Mouse (Mus musculus) liver, embryonic 11.5 days (tissue): ENCODE results near the gene Ifna16. TPM values are rescaled to one million over a fixed set of nuclear protein-coding genes. Genes with fewer than 3 reads are reported as not detected.

Experiments
- polyA plus RNA-seq: library from polyadenylated mRNA; unstranded; fragments of >200 nt; fragmentation: Nextera tagmentation; extraction: Ambion mirVana; gene quantifications from 2 replicates; pipeline ENCODE4 v1.2.1, GENCODE M21; 2014

The Ifna16 gene
- polyA plus RNA-seq, 1 experiment from 2014 or later = not detected

Other genes with a start within 250 kb of the Ifna16 start
- gene Hacd4, start 238.0 kb downstream of the Ifna16 start, polyA plus RNA-seq = 6.3 and 7.2 TPM in 2 replicates
- not detected in 2 replicates for gene Ifnb1, start 154.2 kb downstream of the Ifna16 start, polyA plus RNA-seq
- gene Ifna15, start 118.7 kb downstream of the Ifna16 start, polyA plus RNA-seq = not detected in 2 replicates
- not detected in 2 replicates for gene Ifna14, start 105.1 kb downstream of the Ifna16 start, polyA plus RNA-seq
- not detected in 2 replicates for gene Ifna9, start 84.5 kb downstream of the Ifna16 start, polyA plus RNA-seq
- not detected in 2 replicates for gene Ifna12, start 73.5 kb downstream of the Ifna16 start, polyA plus RNA-seq
- not detected in 2 replicates for gene C87499, start 42.5 kb downstream of the Ifna16 start, polyA plus RNA-seq
- not detected in 2 replicates for gene Ifna13, start 32.5 kb downstream of the Ifna16 start, polyA plus RNA-seq
- not detected in 2 replicates for gene Ifna2, start 7.0 kb upstream of the Ifna16 start, polyA plus RNA-seq
- not detected in 2 replicates for gene Ifnab, start 14.4 kb upstream of the Ifna16 start, polyA plus RNA-seq
- gene Gm26566, start 44.9 kb upstream of the Ifna16 start, polyA plus RNA-seq = 0.85 and 0.96 TPM in 2 replicates
- 65.1 and 72.9 TPM in 2 replicates for gene Klhl9, start 45.5 kb upstream of the Ifna16 start, polyA plus RNA-seq
- not detected in 2 replicates for gene Gm13271, start 77.9 kb upstream of the Ifna16 start, polyA plus RNA-seq
- not detected in 2 replicates for gene Gm13283, start 83.2 kb upstream of the Ifna16 start, polyA plus RNA-seq
- gene Gm13290, start 96.9 kb upstream of the Ifna16 start, polyA plus RNA-seq = not detected in 2 replicates
- gene Gm13289, start 100.0 kb upstream of the Ifna16 start, polyA plus RNA-seq = not detected in 2 replicates
- not detected in 2 replicates for gene Gm13272, start 102.9 kb upstream of the Ifna16 start, polyA plus RNA-seq
- not detected in 2 replicates for gene Ifnz, start 105.2 kb upstream of the Ifna16 start, polyA plus RNA-seq
- not detected in 2 replicates for gene Gm13276, start 108.8 kb upstream of the Ifna16 start, polyA plus RNA-seq
- gene Gm13277, start 111.7 kb upstream of the Ifna16 start, polyA plus RNA-seq = not detected in 2 replicates
- not detected in 2 replicates for gene Gm13278, start 114.6 kb upstream of the Ifna16 start, polyA plus RNA-seq
- gene Gm13275, start 117.6 kb upstream of the Ifna16 start, polyA plus RNA-seq = not detected in 2 replicates
- gene Gm13279, start 120.5 kb upstream of the Ifna16 start, polyA plus RNA-seq = not detected in 2 replicates
- gene Gm13285, start 122.7 kb upstream of the Ifna16 start, polyA plus RNA-seq = 0.26 and 0.66 TPM in 2 replicates
- gene Gm13287, start 126.3 kb upstream of the Ifna16 start, polyA plus RNA-seq = not detected in 2 replicates
- gene Gm13288, start 128.6 kb upstream of the Ifna16 start, polyA plus RNA-seq = not detected in 2 replicates
- gene Ifna7, start 139.3 kb upstream of the Ifna16 start, polyA plus RNA-seq = not detected in 2 replicates
- not detected in 2 replicates for gene Ifna11, start 143.0 kb upstream of the Ifna16 start, polyA plus RNA-seq
- not detected in 2 replicates for gene Ifna6, start 150.5 kb upstream of the Ifna16 start, polyA plus RNA-seq
- gene Ifna5, start 158.6 kb upstream of the Ifna16 start, polyA plus RNA-seq = not detected in 2 replicates
- gene Ifna4, start 164.9 kb upstream of the Ifna16 start, polyA plus RNA-seq = not detected in 2 replicates
- gene Ifna1, start 173.2 kb upstream of the Ifna16 start, polyA plus RNA-seq = not detected in 2 replicates
- gene Ifne, start 203.3 kb upstream of the Ifna16 start, polyA plus RNA-seq = not detected in 2 replicates